Mouse (Mus musculus): ENCODE results near the gene Btbd35f29.
"Not testable (repeated sequence)": the region's sequence is repeated elsewhere in the genome, so short reads cannot be mapped to it uniquely, and the experiment has no call there.

The Btbd35f29 gene

GRCm38 (mm10) chrX:31117374-31117773 is at the start of gene Btbd35f29:
Btbd35f29 (plus strand) TSS chrX:31117674.
- not testable (repeated sequence) for DNase-seq (ENCODE audit: low read depth in 2 of 2, low spot score in 2 of 2)

GRCm38 (mm10) chrX:31141416-31141815 is 23.9 kb downstream of the Btbd35f29 start:
- DNase-seq (ENCODE audit: low read depth in 2 of 2, low spot score in 2 of 2): not testable (repeated sequence)

- DNase-seq (ENCODE audit: low read depth in 2 of 2, low spot score in 2 of 2): not testable (repeated sequence)
Observed at GRCm38 (mm10) chrX:31145144-31145543, 27.7 kb downstream of the Btbd35f29 start.

- DNase-seq (ENCODE audit: low read depth in 2 of 2, low spot score in 2 of 2): not testable (repeated sequence)
Observed at GRCm38 (mm10) chrX:31145835-31146234, 28.4 kb downstream of the Btbd35f29 start.

- DNase-seq (ENCODE audit: low read depth in 2 of 2, low spot score in 2 of 2): not testable (repeated sequence)
Observed at GRCm38 (mm10) chrX:31158534-31159085, 41.1 kb downstream of the Btbd35f29 start.

GRCm38 (mm10) chrX:31159450-31160322 is 42.2 kb downstream of the Btbd35f29 start:
- DNase-seq (ENCODE audit: low read depth in 2 of 2, low spot score in 2 of 2): not testable (repeated sequence)

GRCm38 (mm10) chrX:31160554-31160953 is 43.1 kb downstream of the Btbd35f29 start:
- peak in 1 of 2 experiments; percentile 51 for DNase-seq (ENCODE audit: low read depth in 2 of 2, low spot score in 2 of 2)

- DNase-seq (ENCODE audit: low read depth in 2 of 2, low spot score in 2 of 2): not testable (repeated sequence)
Observed at GRCm38 (mm10) chrX:31162638-31163037, 45.2 kb downstream of the Btbd35f29 start.

GRCm38 (mm10) chrX:31165193-31165592 is 47.7 kb downstream of the Btbd35f29 start:
- DNase-seq (ENCODE audit: low read depth in 2 of 2, low spot score in 2 of 2): not testable (repeated sequence)

Measured in CD8-positive naive resting alpha-beta T cell, adult 2 months (primary cell).